Mouse (Mus musculus): ENCODE results near the gene Trappc4.
"Not testable (repeated sequence)": the region's sequence is repeated elsewhere in the genome, so short reads cannot be mapped to it uniquely, and the experiment has no call there.

The Trappc4 gene

DNA sequence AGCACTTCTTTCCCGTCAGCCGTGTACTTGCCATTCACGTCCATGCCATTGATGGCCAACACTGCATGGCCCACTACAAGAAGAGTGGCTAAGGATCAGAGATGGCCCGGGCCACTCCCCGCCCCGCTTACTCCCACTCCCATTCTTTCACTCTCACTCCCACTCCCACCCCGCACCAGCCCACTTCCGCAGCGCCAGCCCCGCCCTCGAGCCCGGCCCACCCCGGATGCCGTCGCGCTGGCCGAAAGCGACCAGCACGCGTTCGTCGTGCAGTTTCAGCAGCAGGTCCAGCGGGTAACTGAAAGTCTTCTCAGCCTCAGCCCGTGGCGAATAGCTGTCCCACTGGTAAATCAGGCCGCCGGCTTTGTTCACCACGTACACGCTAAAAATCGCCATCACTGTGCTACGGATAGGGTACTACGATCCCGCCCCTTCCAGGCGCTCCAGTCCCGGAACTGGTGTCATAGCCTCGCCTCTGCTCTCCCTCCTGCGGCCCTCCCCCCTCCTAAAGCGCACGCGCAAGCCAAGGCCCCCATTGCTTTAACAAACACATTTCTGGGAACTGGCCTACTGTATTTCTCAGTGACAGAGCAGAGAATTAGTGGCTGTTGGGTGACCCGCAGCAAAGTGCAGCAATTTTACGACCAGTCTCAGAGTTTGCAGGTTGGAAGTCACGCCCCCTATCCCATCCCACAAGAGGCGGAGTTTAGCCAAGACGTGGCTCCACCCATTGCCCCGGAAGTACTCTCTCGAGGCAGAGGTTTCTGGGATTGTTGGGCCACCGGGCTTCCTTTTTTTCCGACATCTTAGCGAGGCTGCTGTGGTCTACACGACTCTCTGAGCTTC, at the start of gene Trappc4, which contains the start of gene Rps25:
Gene Trappc4 (minus strand): TSS at position 695 of the 846 bp plus-strand sequence.
Gene Rps25 (plus strand): TSS at position 234 of the 846 bp plus-strand sequence.
- peak; percentile 92 for DNase-seq

DNA sequence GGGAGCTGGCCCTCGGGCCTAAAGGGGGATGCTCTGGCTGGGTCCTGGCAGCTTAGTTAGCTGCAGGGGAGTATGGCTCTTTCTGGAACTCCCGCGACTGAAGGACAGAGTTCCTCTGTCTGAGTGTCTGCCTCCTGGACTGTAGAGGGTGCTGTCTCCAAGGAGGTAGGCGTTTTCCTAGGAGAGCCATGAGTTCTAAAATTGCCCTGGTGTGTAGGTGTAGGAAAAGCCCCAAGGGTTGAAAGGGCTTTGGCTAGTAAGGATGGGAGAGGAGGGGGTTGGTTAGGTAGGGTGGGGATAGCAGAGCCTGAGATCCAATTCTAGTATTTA, 47.5 kb upstream of the Trappc4 start, which contains the start of gene Upk2:
Gene Upk2 (minus strand): TSS at position 86 of the 330 bp plus-strand sequence.
- DNase-seq, result no peak

DNA sequence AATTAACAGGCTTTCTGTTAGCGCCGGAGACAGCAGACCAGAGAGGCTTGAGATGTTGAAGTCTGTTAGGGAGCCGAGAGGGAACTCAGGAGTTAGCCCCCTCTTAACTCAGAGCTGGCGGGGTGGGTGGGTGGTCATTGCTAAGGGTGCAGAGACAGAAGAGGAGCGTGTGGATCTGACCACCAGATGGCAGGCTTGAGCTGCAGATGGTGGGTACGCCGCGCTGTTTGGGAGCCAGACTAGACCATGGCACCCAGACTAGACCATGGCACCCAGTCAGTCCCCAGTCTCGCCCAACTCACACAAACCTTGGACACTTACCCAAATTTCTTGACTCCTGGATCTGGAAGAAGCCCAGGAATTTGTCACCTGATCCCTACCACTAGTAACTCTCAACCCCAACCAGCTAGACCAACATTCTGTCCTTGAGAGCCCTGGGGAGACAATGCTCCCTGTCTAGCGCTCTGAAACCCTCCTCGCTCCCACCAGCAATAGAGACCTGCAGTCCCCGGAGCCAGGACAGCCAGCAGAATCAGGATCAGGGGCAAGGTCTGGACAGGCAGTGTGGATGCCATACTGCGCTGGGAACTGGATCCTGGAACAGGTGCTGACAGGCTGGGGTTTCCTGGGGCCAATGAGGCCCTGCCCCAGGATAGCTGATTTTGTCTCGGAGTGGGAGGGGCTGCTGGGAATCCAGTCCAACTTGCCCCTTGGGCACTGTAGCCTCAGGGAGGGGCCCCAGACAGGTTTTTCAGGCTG, 46.9 kb upstream of the Trappc4 start:
- peak; percentile 86 for DNase-seq

DNA sequence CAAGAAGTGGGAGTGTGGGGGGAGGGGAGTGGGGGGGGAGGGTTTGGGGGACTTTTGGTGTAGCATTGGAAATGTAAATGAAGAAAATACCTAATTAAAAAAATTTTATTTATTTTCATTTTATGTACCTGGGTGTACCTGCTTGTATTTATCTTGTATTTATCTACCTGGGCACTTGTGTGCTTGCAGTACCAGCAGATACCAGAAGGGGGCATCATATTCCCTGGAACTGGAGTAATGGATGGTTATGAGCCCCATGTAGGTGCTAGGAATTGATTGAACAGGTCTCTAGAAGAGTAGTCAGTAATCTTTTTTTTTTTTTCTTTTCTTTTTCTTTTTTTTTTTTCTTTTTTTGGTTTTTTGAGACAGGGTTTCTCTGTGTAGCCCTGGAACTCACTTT, 43.0 kb upstream of the Trappc4 start:
- DNase-seq, result no peak

GRCm38 (mm10) chr9:44444402-44445025, 37.1 kb upstream of the Trappc4 start:
- not testable (repeated sequence) for DNase-seq

- no peak for DNase-seq
Observed at GRCm38 (mm10) chr9:44440961-44441360, 33.6 kb upstream of the Trappc4 start, which contains the start of gene Foxr1. TSS of gene Foxr1 (minus strand) at chr9:44441136.

DNA sequence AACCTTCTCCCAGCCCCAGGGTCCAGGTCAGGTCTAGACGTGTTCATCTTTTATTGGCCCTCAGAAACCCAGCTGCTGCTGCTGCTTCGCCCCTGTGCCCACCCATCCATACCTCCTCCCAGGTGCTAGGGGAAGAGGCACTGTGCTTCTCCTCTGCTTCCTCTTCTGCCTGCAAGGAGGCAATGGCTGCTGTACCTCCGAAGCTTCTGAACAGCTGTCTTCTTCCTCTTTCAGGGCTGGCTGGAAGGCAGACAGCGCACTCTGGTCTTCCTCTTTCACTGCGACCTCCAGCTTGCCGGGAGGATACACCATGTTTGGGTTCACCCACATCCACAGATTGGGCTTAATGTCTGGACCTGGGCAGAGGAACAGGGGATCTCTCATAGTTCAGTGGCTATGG, 28.3 kb upstream of the Trappc4 start:
- DNase-seq, result no peak

DNA sequence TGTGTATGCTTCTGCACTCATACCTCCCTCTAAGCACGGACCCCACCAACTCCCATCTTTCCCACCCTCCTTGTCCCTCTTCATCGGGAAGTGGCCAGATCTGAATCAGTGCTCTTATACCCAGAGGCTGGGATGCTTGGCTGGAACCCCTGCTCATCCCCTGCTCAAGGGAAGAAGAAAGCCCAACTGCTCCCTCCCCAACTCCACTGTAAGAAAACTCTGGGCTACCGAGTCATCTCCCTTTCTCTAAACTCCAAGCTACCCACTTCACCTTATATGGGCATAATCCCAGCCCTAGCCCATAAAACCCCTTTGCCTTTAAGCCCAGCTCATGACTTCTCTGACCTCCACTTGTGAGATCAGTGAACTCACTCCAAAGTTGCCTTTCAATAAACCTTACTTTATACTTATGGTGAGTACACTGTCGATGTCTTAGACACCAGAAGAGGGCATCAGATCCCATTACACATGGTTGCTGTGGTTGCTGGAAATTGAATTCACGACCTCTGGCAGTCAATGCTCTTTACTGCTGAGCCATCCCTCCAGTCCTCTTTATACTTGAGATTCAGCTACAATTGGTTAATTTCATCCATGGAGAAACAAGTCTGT, 25.3 kb upstream of the Trappc4 start:
- no peak for DNase-seq

DNA sequence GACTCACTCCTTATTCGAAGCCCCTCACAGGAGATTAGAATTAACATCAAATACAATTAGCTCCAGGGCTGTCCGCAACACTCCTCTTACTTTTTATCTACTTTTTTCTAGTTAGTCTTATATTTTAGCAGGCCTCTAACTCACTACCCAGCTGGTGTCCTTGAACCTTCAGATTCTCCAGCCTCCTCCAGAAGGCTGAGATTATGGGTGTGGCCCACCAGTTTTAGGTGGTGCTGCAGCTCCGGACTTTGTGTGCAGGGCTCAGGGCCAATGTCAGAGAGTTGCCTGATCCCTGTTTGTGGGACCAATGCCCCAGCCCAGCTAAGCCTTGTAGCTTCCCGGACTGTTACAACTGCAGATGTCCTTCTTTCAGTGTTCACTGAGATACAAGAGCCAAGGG, 16.2 kb upstream of the Trappc4 start:
- no peak for DNase-seq

DNA sequence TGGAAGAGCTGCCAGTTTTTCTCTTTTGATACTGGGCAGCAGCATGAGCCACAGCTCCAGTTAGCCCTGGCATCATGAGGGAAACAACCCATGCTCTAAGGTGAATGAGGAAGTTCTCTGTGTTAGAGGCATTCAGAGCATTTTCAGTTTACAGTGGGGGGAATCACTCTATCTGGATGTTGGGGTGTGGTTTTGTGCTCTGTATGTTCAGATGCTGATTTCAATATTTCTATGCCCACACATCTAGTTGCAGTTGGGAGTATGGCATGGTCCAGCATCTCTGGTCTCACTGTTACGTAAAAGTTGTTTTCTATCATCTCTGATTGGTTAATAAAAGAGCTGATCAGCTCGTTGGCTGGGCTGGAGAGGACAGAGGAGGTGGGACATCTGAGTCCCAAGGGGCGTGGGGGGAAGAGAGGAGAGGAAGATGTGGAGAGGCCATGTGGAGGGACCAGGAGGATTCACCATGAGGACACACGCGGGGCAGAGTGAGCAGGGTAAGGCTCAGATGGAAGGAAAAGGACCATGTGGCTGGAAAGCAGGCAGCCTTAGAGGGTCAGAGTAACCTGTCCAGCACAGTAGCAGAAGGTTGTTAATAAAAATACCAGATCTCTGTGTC, 13.0 kb upstream of the Trappc4 start:
- DNase-seq, result no peak

GRCm38 (mm10) chr9:44419730-44420129, 12.3 kb upstream of the Trappc4 start:
- DNase-seq, result not testable (repeated sequence)

DNA sequence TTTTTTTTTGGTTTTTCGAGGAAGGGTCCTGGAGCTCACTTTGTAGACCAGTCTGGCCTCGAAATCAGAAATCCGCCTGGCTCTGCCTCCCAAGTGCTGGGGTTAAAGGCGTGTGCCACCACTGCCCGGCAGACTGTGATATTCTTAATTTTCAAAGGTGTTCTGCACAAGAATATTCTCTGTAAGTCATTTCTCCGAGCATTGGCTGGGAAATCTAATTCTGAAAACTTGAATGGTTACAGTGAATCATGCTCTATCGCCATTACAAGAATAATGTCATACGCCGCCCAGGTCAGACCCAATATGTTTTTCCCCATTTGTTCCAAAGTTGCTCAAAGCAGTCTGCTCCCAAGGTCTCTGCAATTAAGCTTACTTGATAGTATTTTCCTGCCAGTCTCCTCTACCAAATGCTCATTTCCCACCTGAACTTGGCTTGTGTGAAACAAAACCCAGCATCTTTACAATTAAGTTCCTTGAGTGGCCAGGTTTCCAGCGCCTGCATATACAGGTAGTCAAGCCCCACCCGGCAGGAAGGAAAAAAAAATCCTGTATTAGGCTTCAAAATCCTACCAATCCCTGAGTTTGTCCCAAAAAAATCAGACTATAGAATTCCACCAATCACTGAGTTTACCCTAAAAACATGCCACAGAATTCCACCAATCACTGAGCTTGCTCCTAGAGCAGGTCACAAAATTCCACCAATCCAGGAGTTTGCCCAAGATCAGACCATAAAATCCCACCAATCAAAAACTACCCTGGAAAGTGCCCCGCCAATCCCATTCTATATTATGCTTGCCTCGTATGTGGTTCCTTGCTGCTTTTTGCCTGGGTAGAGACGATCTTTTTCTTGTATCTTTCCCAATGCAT, 11.4 kb upstream of the Trappc4 start, which contains the start of gene Ccdc84:
Gene Ccdc84 (minus strand): TSS at position 51 of the 867 bp plus-strand sequence.
- no peak for DNase-seq

- peak; percentile 95 for DNase-seq
Observed at GRCm38 (mm10) chr9:44417892-44418363, 10.5 kb upstream of the Trappc4 start.

- DNase-seq, result no peak
Observed at GRCm38 (mm10) chr9:44417156-44417891, 9.9 kb upstream of the Trappc4 start.

GRCm38 (mm10) chr9:44412781-44413180, 5.4 kb upstream of the Trappc4 start:
- DNase-seq, result no peak

DNA sequence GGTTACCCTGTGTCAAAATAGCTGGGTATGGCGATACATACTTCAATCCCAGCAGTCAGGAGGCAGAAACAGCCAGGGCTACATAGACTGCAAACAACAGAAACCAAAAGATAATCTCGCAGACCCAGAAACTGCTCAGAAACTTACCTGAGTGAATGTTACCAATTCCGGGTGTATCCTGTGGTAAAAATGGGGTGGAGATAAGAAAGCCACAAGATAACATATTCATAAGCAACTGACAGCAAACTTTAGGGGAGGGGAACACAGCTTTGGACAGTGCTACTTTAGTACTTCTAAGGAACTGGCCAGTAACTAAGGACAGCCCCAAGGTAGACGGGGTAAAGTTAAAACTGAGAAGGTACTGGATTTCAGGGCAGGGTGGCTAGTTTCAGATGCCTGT, 4.9 kb upstream of the Trappc4 start:
- DNase-seq, result no peak

DNA sequence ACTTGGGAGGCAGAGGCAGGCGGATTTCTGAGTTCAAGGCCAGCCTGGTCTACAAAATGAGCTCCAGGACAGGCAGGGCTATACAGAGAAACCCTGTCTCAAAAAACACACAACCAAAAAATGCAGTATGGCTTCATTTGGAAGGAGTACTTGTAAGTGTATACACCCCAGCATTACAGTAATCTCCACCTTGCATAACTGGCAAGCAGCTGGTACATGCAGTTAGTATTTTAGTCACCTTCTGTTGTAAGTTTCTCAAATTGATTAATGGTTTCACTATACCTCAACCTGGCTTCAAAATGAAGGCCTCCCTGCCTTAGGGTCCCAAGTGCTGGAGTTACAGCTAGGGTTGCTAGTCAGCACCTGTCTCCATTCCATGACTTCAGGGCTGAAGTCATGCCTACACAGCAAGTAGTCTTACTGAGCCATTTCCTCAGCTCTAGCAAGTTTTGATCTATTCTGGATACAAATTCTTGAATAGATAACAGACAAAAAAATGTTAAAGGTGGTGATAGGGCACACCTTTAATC, 4.3 kb upstream of the Trappc4 start:
- no peak for DNase-seq

- no peak for DNase-seq
Observed at GRCm38 (mm10) chr9:44410647-44411336, 3.4 kb upstream of the Trappc4 start.

DNA sequence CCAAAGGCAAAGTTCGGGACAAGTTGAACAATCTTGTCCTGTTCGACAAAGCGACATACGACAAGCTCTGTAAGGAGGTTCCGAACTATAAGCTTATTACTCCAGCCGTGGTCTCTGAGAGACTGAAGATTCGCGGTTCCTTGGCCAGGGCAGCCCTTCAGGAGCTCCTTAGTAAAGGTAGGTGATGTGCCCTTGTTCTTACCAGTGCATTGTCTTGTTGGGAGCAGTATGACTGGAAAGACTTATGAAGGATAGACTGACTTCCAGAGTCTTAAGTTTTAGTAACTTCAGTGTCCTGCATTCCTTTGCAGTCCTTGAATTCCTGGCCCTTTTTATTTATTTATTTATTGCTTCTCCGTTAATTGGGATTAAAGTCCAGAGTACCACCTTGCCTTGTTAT, 1.3 kb upstream of the Trappc4 start:
- not testable (repeated sequence) for DNase-seq

DNA sequence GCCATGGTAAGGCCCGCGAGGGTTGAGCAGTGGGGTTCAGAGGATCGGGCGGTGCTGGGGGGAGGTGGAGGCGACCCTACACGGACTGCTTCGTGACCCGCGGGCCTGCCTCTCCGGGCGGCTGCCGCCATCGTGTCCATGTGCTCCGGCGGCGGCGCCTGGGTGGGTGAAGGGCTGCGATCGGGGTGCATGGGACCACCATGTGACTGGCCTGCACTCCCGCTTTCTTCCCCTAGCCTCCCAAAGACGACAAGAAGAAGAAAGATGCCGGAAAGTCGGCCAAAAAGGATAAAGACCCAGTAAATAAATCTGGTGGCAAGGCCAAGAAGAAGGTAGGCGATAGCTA, 325 bp upstream of the Trappc4 start:
- no peak for DNase-seq

All from cerebellum, adult 8-10 months (tissue).